Mouse (Mus musculus) stomach, postnatal 0 days (tissue): ENCODE measurements around the gene Mrtfa. TPM values are rescaled to one million over a fixed set of nuclear protein-coding genes. Genes with fewer than 3 reads are reported as not detected.

Experiments
- ATAC-seq: fragments of 200-750 bp; cut with Nextera tagmentation; 2 replicates; pipeline ENCODE4 v1.8.0; 2017; ENCODE audit not compliant: low FRiP score, low TSS enrichment
- DNase-seq: peaks from one replicate; pipeline ENCODE4 v3.0.0-alpha.2; 2016; ENCODE audit warnings: low spot score
- H3K27ac ChIP-seq: fragments of 300-500 bp; sonication (generic); replicated peaks from 2 replicates; pipeline ENCODE4 v1.5.1; 2014; ENCODE audit warnings: mild to moderate bottlenecking, control low read depth
- H3K27me3 ChIP-seq: fragments of 300-500 bp; sonication (generic); 2 replicates; pipeline ENCODE4 v1.6.1; 2014; ENCODE audit warnings: low read length; ENCODE audit not compliant: control insufficient read depth, insufficient read depth
- H3K36me3 ChIP-seq: fragments of 300-500 bp; sonication (generic); 2 replicates; pipeline ENCODE4 v1.6.1; 2014; ENCODE audit warnings: low read length, mixed read lengths; ENCODE audit not compliant: control insufficient read depth, insufficient read depth
- H3K4me1 ChIP-seq: fragments of 300-500 bp; sonication (generic); replicated peaks from 2 replicates; pipeline ENCODE4 v1.6.1; 2014; ENCODE audit warnings: antibody characterized with exemption; ENCODE audit not compliant: control insufficient read depth, insufficient read depth
- H3K4me2 ChIP-seq: fragments of 300-500 bp; sonication (generic); replicated peaks from 2 replicates; pipeline ENCODE4 v1.6.1; 2014; ENCODE audit warnings: low read depth, mild to moderate bottlenecking, control low read depth, moderate library complexity
- H3K4me3 ChIP-seq: fragments of 300-500 bp; sonication (generic); 2 replicates; pipeline ENCODE4 v1.5.1; 2014; ENCODE audit warnings: low read depth, low read length, control low read depth
- H3K9ac ChIP-seq: fragments of 300-500 bp; sonication (generic); 2 replicates; pipeline ENCODE4 v1.6.1; 2014; ENCODE audit warnings: mild to moderate bottlenecking, low read length, control low read depth, mixed read lengths
- H3K9me3 ChIP-seq: fragments of 300-500 bp; sonication (generic); 2 replicates; pipeline ENCODE4 v1.6.1; 2016; ENCODE audit warnings: low read length; ENCODE audit not compliant: control insufficient read depth
- CTCF ChIP-seq: IDR thresholded peaks from 2 replicates; pipeline ENCODE4 v1.5.1; 2016; ENCODE audit warnings: antibody characterized with exemption, low read depth, mild to moderate bottlenecking, moderate library complexity
- EP300 ChIP-seq: optimal IDR thresholded peaks from 2 replicates; pipeline ENCODE3; 2016; ENCODE audit warnings: antibody characterized with exemption
- WGBS: fragments of 180-500 bp; shearing (Covaris S2); extraction: QIAGEN DNeasy Blood & Tissue Kit; methylation state at CpG from one replicate; pipeline ENCODE4 v1.1.7; 2014; 5-methylcytosine and 5-hydroxymethylcytosine counted together
- polyA plus RNA-seq: library from polyadenylated mRNA; unstranded; fragments of >200 nt; fragmentation: Nextera tagmentation; extraction: Ambion mirVana; gene quantifications from 2 replicates; pipeline ENCODE4 v1.2.1, GENCODE M21; 2015

The Mrtfa gene
- polyA plus RNA-seq, 1 experiment from 2014 or later, result 12.6 TPM

DNA sequence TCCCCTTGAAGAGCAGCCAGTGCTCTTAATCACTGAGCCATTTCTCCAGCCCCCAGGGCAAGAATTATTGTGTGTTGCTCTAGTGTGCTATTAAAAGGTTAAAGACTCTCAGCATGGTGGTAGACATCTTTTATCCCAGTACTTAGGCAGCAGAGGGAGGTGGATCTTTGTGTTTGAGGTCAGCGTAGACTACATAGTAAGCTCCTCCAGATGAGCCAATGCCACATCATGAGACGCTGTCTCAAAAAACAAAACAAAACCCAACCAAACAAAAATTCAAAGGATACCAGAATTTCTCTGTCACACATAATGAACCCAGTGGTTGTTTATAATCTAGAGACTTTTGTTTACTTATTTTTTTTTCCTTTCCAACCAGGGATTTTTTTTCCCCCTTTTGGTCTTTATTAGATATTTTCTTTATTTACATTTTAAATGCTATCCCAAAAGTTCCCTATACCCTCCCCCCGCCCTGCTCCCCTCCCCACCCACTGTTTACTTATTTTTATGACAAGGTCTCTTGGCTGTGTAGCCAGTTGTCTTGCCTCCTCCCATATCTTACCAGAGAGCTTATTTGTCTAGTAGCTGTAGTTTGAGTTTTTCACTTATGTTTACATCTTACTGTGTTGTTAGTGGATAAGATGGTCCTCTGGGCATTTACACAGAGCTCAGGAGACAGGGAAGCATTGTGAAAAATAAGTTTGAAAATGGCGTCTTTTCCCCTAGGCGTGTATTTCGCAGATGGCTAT, 194.3 kb downstream of the Mrtfa start:
- Histone ChIP-seq H3K4me3 (no peak overlapping the region), H3K9ac (no peak overlapping the region), H3K4me1 (no peaks in the 10 kb centered on the region; the same call in 1 of the 2 replicates), H3K9me3 (no peaks in the 10 kb centered on the region), H3K27me3 (no peaks in the 10 kb centered on the region), H3K4me2 (no peak overlapping the region), H3K36me3 (no peaks in the 10 kb centered on the region), H3K27ac (peak overlapping the region; percentile 53)
- ATAC-seq (no peak), DNase-seq (no peak)
- TF ChIP-seq EP300 (no peak), CTCF (no peak)
- 50% methylated on average over 6 of the region's 6 CpGs for WGBS

- H3K4me1 ChIP-seq, result no peaks in the 10 kb centered on the region; the same call in 1 of the 2 replicates
- no peak overlapping the region for H3K4me2 ChIP-seq
- 80% methylated on average over 5 of the region's 5 CpGs for WGBS
These were observed 195.6 kb downstream of the Mrtfa start for GRCm38 (mm10) chr15:80994959-80995358.

DNA sequence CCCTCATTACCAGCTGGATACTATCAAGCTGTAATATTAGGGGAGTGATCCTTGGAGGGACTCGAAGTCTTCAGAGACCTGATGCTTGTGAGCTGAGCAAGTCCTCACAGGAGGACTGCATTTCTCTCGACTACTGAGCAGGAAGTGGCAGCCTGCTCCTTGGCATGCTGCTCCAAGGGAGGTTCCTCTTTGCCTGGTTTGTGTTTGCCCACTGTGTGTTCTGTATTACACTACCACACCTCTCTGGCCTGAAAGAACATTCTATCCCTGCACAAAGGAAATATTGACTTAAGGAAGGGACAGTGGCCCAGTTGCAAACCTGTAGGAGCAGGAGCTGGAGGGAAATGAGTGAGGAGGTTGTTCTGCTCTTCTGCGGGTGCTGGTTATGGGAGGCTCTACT, 200.8 kb downstream of the Mrtfa start:
- no peak overlapping the region for H3K9ac ChIP-seq
- ATAC-seq, result peak; percentile 96
- H3K4me1 ChIP-seq, result no peaks in the 10 kb centered on the region
- no peaks in the 10 kb centered on the region for H3K27me3 ChIP-seq
- H3K36me3 ChIP-seq, result no peaks in the 10 kb centered on the region
- H3K9me3 ChIP-seq, result no peaks in the 10 kb centered on the region
- 35% methylated on average over 3 of the region's 3 CpGs for WGBS
- peak overlapping the region; percentile 93 for H3K27ac ChIP-seq
- no peak; the same call in 1 of the 2 replicates for TF ChIP-seq CTCF
- TF ChIP-seq EP300, result peak; percentile 58
- H3K4me2 ChIP-seq, result no peak overlapping the region; the same call in 1 of the 2 replicates
- peak; percentile 82 for DNase-seq
- no peak overlapping the region for H3K4me3 ChIP-seq

More at GRCm38 (mm10) chr15:80994959-80995358, 195.6 kb downstream of the Mrtfa start:
- Histone ChIP-seq H3K9me3 (no peaks in the 10 kb centered on the region), H3K36me3 (no peaks in the 10 kb centered on the region), H3K27ac (no peak overlapping the region), H3K4me3 (no peak overlapping the region), H3K27me3 (no peaks in the 10 kb centered on the region), H3K9ac (no peak overlapping the region)
- no peak for DNase-seq
- TF ChIP-seq EP300 (no peak), CTCF (no peak)
- no peak for ATAC-seq

DNA sequence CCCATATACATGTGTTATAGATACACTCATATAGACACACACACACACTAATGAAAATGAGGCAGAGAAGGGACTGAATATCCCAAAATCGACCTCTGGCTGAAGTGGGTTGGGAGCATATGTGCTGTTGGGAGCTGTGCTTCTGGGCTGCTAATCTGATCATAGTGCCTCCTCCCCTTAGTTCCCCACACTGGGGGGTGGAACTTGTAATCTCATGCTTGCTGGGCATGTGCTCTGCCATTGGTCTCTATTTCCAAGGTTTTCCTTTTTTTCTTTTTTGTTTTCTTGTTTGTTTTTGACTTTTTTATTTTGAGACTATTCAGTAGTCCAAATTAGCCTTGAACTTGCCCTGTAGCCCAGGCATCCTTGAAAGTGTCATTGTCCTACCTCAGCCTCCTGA, 202.2 kb downstream of the Mrtfa start:
- TF ChIP-seq EP300, result no peak
- TF ChIP-seq CTCF, result no peak
- H3K9me3 ChIP-seq, result no peaks in the 10 kb centered on the region
- H3K27me3 ChIP-seq, result no peaks in the 10 kb centered on the region
- H3K36me3 ChIP-seq, result no peaks in the 10 kb centered on the region
- no peak for ATAC-seq
- H3K4me1 ChIP-seq, result no peaks in the 10 kb centered on the region
- H3K27ac ChIP-seq, result peak overlapping the region; percentile 84; the same call in 1 of the 2 replicates
- 26% methylated on average over 1 of the region's 1 CpGs for WGBS
- no peak for DNase-seq
- no peak overlapping the region for H3K9ac ChIP-seq
- no peak overlapping the region for H3K4me3 ChIP-seq
- no peak overlapping the region for H3K4me2 ChIP-seq

- Histone ChIP-seq H3K27me3 (no peaks in the 10 kb centered on the region), H3K27ac (peak overlapping the region; percentile 74)
- TF ChIP-seq EP300 (no peak), CTCF (no peak)
These were observed 207.3 kb downstream of the Mrtfa start for GRCm38 (mm10) chr15:80983264-80983663.

DNA sequence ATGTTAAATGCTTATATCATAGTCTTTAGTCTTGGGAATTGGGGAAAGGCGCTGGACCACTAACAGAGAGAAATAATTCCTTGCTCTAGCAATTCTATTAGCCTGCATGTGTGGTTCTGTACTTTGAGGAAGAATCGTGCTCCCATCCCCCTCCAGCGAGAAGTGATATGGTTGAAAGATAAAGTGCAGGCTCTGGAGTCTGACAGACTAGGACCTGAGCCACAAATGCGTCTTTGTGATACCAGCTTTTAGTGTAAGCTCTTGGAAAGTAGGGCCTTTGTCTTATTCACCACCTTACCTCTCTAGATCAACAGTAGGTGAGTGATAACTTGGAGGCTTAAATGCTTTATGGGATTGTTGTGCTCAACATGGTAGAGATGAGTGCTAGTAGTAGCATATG, 209.4 kb downstream of the Mrtfa start:
- Histone ChIP-seq H3K4me1 (0 out of 2 replicates have a peak, but pooled peaks cover 2% of the 10 kb centered on the region), H3K4me2 (no peak overlapping the region), H3K4me3 (no peak overlapping the region), H3K27ac (no peak overlapping the region), H3K9me3 (no peaks in the 10 kb centered on the region), H3K27me3 (no peaks in the 10 kb centered on the region), H3K36me3 (no peaks in the 10 kb centered on the region), H3K9ac (no peak overlapping the region)
- no peak for TF ChIP-seq EP300
- TF ChIP-seq CTCF, result no peak
- DNase-seq (no peak), ATAC-seq (no peak)
- WGBS, result 73% methylated on average over 4 of the region's 4 CpGs

More at GRCm38 (mm10) chr15:80983264-80983663, 207.3 kb downstream of the Mrtfa start:
- no peak overlapping the region for H3K9ac ChIP-seq
- ATAC-seq (peak; percentile 78), DNase-seq (peak; percentile 47)
- WGBS, result 35% methylated on average over 2 of the region's 2 CpGs
- no peak overlapping the region; the same call in 1 of the 2 replicates for H3K4me2 ChIP-seq
- H3K4me1 ChIP-seq, result 0 out of 2 replicates have a peak, but pooled peaks cover 2% of the 10 kb centered on the region
- no peaks in the 10 kb centered on the region for H3K36me3 ChIP-seq
- H3K4me3 ChIP-seq, result no peak overlapping the region
- no peaks in the 10 kb centered on the region for H3K9me3 ChIP-seq
